Mouse (Mus musculus): ENCODE data around the gene Slc10a7.
"Not testable (repeated sequence)": the region's sequence is repeated elsewhere in the genome, so short reads cannot be mapped to it uniquely, and the experiment has no call there.

Gene Slc10a7

DNA sequence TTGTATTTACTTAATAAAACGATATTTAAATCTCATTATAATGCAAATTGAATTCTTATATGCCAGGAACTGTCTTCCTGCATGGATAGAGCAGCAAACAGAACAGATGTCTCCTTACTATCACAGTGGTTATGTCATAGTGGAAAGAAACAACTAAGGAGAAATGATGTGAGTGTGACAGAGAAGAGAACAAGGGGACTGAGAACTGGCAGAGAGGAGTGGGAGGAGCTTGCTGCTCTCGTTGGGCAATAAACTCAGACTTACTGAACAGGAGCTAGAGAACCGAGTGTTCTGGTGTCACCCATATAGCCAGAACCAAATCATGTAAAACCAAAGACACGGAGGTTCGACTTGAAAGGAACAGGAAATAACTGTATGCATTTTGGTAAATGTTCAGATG, 158.3 kb downstream of the Slc10a7 start:
- no peak for DNase-seq (ENCODE audit: low read depth, low spot score)

DNA sequence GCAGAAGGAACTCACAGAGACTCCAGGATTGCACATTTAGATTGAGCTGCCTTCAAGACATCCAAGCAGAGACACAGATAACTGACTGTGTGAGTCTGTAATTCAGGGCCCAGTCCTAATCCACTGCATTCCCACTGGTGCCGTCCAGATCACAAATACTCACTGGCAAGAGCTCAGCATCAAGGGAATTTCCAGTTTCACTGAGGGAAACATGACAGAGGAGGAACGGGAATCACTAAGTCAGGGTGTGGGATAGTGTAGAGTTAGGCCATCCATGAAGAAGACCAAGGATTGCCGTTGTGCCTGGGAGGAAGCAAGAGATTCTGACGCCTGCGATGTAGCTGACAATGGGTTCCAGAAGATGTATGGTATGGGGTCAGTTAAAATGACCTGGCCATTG, 159.1 kb downstream of the Slc10a7 start:
- DNase-seq (ENCODE audit: low read depth, low spot score), result no peak

DNA sequence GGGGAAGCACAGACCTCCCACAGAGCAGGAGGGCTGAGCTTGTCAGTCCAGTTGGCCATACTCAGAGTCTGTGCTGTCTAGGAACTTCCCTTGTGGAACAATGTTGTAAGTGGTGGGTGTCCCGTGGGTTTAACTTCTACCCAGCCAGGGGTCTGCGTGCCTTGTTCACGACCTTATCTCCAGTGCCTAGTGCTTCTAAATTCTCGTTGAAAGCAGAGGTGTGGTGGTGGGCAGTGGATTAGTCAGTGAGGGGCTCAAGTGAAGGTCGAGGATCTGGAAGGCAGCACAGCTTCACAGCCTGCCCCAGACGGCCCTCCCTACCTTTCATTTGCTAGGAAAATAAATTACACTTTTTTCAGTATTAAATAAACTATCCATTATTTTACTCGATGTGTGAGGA, 161.1 kb downstream of the Slc10a7 start:
- no peak for DNase-seq (ENCODE audit: low read depth, low spot score)

DNA sequence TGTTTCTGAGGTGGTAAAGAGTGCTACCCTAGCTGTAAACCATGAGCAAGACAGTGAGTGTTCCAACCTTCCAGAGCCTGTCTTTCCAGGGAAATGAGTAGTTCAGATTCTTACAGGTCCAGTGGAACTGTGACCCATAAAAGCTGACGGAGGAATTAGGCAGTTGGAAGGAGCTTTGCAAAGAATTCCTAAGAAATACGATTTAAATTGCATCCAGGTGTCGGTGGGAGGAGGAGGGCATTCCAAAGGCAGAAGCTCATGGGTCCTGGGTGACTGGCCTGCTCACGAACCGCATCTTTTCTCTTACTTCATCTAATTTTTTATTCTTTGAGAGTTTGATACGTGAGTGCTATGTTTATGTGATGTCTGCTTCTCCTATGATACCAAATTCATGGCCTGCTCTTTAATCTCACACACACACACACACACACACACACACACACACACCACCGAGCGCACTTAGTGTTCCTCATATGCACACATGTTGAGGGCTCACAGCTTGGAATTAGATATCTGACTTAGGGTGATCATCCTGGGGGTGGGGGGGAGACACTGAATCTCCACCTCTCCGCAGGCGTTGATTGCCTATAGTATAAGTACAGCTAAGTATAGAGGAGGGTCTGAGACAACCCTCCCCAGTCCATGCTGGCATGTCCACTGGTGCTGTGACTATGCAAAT, 169.5 kb downstream of the Slc10a7 start:
- no peak for DNase-seq (ENCODE audit: low read depth, low spot score)

DNA sequence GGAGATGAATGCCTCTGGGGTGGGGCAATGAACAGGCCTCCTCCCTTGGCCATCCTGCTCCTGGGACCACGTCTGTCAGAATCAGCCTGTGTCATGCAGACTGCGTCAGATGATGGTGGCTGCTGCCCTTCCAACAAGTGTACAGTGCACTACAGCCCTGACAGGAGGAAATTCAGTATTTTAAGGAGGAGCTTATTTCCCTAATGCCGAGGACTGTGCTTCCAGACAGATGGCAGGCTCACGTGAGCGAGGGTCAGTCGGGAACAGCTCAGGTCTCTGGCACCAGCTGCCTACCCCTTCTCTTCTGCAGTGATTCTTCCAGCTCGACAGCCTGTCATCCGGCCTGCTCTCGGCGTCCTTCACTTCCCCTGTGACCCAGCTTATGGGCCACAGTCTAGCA, 181.6 kb downstream of the Slc10a7 start:
- no peak for DNase-seq (ENCODE audit: low read depth, low spot score)

DNA sequence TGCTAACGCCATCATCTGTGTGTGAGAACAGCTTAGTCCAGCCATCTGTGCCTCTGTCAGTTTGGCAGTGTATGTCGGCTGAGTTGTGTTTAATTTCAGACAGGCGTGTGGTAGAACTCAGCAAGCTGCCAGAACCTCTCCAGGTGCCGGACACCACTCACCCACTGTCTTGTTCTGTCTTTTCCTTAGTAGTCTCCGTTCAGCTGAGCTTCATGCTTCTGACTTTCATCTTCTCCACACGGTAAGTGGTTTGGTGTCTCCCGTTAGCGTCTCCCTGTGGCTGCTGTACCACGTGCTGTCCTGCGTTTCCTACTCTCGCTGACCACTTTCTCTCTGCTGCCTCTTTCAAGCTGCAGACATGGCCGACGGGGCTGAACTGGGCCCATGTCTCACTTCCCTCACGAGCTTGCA, 189.2 kb downstream of the Slc10a7 start:
- no peak for DNase-seq (ENCODE audit: low read depth, low spot score)

DNA sequence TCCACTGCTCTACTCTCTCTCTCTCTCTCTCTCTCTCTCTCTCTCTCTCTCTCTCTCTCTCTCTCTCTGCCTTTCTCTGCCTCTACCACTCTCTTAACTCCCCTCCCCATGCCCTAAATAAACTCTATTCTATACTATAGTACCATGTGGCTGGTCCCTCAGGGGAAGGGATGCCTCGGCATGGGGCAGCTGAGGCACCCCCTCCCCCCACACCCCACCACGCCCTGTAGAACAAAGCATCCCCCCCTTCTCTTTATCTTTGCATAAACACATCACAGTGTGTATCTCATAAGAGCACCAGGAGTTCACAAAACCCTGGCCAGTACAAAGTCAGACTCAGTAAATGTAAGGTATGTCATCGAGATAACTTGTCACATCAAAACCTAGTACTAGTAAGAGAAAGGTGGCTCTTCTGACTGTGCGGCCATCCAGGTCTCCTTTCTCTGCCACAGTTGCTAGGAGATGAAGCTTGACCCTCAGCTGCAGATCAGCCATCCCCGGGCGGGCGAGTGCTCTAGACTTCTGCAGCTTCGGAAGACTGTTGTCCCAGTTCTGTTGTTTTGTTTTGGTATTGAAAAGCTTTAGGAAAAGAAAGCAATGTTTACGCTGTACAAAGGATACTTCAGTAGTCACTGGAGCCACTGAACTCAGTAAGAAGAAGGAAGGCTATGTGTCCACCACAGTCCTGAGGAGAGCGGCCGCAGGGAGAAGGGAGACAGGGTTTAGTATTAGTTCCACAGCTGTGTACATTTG, 194.1 kb downstream of the Slc10a7 start:
- DNase-seq (ENCODE audit: low read depth, low spot score), result no peak

DNA sequence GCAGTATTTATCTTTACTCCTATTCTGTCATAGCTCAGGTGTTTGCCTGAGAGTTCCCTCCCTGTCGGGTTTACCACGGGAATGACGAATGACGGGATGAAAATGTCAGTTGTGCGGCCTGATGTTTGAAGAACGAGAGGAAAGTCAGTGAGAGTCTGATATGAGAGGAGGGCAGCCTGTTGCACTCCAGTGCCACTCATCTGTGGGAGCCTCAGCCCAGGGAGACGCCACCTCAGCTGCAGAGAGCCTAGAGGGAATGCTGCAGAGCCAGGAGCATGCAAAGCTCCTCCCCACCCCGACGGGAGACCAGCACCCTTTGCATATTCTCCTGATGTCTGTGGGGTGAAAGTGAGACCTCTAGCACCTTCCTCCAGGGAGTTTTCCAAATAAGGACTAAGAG, 196.8 kb downstream of the Slc10a7 start:
- no peak for DNase-seq (ENCODE audit: low read depth, low spot score)

DNA sequence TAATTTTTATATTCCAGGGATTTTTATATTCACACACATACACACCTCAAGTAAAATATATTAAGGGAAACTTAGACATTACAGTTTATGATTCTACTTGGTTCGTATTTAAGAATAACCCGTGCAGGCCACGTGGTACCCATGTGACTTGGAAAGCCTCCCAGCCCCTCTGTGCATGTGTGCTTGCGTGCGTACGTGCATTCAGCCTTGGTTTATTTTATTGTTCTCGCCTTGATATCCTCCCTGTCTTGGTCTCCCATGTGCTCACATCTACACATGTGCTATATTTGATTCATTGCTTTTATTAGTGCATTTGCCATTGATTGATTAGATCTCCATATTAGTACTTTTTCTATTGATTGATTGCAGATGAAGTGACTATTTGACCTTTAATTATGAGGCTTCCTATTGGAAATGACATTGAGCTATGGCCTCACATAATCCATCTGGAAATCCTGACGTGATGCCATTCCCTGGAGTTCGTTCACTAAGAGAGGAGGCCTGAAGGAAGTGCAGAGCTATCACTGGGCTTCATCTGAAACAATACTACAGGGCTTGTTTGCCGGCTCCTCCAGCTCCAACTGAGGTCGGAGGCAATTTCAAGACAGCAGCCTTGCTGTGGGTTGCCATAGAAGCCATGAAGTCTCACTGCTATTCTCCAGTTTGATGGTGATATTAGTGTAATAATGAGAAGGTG, 200.9 kb downstream of the Slc10a7 start:
- no peak for DNase-seq (ENCODE audit: low read depth, low spot score)

DNA sequence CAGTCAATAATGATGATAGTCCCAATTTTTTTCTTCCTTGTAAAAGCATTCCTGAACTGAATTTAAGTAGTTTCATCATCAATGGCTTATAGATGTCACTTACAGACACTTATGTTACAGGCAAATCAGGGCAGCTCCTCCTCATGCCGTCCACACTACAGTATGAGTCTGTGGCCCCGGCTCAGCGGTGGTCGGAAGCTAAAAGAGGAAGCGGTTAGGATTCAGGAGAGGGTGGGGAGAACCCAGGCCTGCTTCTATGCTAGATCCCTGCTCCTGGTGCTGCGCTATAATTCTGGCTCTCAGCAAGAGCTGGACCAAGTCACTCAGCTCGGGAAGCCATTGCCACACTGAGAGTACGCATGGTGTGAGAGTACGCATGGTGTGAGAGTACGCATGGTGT, 201.8 kb downstream of the Slc10a7 start:
- DNase-seq (ENCODE audit: low read depth, low spot score), result no peak

DNA sequence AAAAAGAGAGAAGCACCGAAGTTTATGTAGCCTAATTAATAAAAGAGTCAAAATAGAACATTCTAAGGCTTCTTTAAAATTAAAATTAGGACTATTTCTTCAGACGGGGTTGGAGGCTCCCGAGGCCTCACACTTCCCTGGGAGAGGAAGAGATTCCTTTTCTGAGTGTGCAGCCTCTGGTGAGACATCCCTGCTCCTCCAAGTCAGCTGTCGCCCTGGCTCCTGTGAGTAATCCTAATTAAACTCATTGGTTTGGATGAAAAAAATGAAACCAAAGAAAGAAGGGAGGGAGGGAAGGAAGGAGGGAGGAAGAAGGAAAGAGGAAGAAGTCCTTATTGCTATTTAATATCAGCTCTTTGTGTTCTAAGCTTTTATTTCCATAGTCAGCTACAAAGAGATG, 205.7 kb downstream of the Slc10a7 start:
- DNase-seq (ENCODE audit: low read depth, low spot score), result no peak

DNA sequence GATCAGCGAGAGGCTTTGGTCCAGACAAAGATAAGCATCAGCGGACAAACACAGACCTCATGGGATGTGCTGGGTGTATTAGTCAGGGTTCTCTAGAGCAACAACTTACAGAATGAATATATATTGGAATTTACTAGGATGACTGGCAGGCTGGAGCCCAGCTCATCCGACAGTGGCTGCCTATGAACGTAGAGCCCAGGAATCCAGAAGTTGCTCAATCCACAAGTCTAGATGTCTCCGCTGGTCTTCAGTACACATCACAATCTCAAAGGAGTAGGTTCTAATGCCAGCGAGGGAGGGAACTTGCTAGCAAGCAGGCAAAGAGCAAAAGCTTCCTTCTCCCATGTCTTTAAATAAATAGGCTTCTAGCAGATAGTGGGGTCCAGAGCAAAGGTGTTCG, 207.4 kb downstream of the Slc10a7 start:
- DNase-seq (ENCODE audit: low read depth, low spot score), result no peak

DNA sequence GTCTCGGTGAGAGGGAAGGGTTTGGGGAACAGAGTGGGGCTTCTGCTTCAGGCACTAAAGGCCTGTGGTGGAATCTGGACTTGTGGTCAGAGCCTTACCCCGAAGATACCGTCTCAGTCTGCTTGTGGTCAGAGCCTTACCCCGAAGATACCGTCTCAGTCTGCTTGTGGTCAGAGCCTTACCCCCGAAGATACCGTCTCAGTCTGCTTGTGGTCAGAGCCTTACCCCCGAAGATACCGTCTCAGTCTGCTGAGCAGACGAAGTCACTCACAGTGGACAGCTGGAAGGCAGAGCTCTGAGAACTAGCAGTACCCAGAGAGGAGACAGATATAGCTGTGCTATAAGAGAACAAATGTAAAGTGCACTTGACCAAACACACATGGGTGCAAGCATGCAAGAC, 208.0 kb downstream of the Slc10a7 start:
- DNase-seq (ENCODE audit: low read depth, low spot score), result not testable (repeated sequence)

DNA sequence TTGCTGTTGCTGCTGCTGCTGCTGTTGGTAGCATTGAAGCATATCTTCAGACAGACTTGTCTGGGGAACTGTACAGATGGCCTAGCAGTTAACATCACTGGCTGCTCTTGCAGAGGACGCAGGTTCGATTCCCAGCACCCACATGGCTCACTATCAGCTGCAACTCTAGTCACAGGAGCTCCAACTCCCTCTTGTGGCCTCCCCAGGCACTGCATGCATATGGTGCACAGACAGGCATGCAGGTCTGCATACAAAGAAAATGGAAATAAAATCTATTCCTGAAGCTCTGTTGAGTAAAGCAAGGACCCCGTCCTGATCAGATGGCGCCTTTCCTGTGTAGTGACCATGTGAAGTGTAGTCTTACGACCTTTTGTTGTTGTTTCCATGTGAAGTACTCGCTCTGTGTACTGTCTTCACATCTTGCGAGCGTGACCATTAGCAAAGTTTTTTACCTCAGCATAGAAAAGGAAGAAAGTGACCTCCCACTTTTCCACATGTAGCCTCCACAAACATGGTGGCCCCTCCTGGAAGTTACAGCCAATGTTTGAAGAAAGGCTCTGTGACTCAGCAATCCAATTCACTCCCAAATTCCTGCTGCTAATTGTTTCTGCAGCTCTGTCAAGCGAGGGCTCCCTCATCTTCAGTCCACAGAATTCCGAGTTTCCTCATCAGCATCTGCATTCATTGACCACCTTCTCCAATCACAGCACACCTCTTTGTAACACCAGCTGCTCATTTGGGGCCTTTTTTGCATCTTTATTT, 210.3 kb downstream of the Slc10a7 start:
- DNase-seq (ENCODE audit: low read depth, low spot score), result no peak

DNA sequence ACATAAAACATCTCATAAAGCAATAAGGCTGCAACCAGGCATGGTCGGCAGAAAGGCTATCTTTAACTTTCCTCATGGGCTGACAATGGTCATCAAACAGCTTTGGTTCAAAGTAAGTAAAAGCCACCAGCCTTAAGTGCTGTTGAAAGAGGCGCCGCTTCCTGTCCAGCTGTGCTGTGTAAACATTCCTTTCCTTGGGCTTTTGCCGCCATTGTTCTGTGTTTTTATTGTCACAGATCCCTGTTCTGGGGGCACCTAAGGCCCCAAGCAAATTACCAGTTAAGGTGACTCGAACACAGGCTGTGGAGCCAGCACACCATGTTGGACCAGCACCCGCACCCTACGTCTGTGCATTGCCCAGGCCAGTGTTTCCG, 210.9 kb downstream of the Slc10a7 start:
- no peak for DNase-seq (ENCODE audit: low read depth, low spot score)

DNA sequence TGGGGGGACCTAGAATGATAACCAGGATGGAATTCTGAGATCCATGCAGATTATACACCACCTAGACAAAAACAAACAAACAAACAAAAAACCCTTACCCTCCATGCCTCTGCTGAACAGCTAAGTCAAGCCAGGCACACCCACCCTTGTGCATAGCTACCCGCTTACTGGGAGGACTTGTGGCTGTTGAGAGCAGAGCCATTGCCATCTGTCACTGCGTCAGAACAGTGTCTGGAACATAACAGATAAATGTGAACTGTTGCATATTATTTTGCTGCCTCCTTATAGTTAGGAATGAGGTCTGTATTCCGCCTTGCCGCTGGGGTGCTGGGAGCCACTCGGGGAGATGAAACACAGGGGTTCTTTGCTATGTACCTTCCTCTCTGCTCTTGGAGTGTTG, 212.4 kb downstream of the Slc10a7 start:
- no peak for DNase-seq (ENCODE audit: low read depth, low spot score)

DNA sequence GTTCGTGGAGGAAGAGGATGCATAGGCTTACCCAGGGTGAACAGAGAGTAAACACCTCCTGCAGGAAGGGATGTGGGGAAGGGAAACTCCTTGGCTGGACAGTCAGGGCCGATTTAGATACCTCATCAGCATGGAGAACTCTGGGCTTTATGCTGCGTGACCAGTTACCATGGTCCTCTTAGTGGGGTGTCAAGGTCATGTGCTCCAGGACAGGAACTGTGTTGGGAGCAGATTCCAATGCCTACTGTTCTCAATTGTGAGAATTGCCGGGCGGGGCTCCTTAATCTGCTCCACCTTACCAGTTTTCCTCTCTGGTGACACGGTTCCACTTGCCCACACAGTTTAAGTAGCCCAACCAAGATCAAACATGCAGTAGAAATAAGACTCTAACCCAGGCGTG, 213.1 kb downstream of the Slc10a7 start:
- DNase-seq (ENCODE audit: low read depth, low spot score), result no peak

DNA sequence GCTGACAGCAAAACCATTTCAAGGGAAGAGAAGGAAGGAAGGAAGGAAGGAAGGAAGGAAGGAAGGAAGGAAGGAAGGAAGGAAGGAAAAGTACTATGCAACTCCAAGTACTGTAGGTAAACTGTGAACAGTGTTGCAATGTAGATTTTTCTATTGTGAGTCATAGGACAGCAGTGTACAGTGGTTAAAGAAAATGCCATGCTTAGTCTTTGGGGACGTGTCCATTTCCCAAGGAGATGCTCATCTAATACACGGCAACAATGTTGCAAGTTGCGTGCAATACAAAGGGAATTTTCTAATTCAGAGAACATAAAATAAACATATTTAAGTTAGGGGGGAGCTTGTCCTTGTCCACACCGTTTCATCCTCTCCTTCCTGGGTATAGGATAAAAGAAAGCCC, 215.7 kb downstream of the Slc10a7 start:
- DNase-seq (ENCODE audit: low read depth, low spot score), result no peak

DNA sequence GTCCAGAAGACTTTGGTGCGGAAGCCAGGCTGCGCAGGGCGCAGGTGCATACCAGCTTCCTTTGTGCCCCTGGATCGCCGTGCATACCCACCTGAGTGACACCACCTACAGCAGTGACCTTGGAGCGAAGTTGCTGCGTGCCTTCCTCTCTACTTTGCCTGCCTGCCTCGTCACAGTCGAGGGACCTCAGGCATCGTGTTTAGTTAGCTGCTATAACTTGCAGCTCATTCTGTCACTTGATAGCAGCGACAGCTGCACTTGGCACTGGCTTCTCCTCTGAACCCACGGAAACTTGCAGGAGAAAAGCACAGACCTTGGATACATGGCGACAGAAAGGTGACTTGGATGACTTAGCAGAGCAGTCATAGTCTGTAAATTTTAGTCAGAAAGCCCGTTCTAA, 219.1 kb downstream of the Slc10a7 start:
- DNase-seq (ENCODE audit: low read depth, low spot score), result no peak

DNA sequence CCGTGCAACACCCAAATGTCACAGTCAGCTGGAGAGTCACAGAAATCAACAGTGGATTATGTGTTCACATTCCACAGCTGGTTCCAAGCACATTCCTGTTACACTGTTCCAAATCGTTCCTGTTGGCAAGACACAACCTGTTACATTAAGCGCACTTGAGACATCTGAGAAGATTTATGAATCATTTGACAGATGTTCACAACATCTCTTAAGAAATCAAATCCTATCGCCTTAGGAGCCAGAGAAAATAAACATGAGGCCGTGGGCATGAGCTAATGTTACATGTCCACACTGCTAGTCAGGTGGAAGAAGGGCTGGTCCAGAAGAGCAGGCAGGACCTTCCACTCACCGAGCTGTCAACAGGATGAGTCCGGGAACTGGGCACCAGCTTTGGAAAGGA, 223.3 kb downstream of the Slc10a7 start:
- no peak for DNase-seq (ENCODE audit: low read depth, low spot score)

DNA sequence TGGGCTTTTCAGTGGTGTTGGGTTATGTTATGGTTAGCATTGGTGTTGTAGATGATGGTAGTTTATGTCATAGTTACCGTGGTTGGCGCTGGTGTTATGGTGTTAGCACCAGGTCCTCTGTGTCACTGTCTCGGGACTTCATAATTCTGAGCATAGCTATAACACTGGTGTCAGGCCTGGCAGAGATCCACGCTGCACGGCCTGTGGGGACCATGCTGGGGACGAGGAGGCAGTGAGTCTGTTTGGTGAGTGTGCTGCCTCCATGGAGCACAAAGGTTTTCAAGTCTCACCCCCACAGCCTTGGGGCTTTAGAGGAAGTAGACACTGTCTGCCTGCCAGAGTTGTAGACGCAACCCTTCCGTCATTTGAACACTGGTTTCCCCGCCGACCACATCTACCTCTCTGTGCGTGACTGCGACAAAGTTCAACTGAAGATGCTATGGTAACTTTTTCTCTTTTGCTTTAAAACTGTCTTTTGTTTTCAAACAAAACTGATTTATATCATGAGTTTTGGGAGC, 223.9 kb downstream of the Slc10a7 start:
- DNase-seq (ENCODE audit: low read depth, low spot score), result no peak
